Mouse (Mus musculus) lung, postnatal 0 days (tissue): ENCODE data around the gene Fmnl1.

Source experiments
- CTCF ChIP-seq: IDR thresholded peaks from 2 replicates; pipeline ENCODE4 v1.5.1; 2016; ENCODE audit warnings: antibody characterized with exemption, mild to moderate bottlenecking
- EP300 ChIP-seq: IDR thresholded peaks from 2 replicates; pipeline ENCODE4 v1.6.1; 2016; ENCODE audit warnings: antibody characterized with exemption, mild to moderate bottlenecking, control low read depth

DNA sequence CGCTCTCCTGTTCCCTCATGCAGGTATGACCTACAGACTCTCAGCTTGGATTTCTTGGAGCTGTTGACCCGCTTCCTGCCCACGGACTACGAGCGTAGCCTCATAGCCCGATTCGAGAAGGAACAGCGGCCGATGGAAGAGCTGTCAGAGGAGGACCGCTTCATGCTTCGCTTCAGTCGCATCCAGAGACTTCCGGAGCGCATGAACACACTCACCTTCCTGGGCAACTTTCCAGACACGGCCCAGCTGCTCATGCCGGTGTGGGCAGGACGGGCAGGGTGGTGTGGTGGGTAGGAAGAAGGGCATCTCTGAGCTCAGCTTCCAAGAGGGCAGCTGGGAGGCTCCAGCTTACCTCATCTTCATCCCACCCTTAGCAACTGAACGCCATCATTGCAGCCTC lies 24.3 kb downstream of the Fmnl1 start:
- TF ChIP-seq EP300 (no peak), CTCF (no peak)
